Mouse (Mus musculus) embryonic fibroblast, embryonic 13.5 days (primary cell): ENCODE data around the gene Eif3i.

ENCODE experiments used
- CTCF ChIP-seq: IDR thresholded peaks from 2 replicates; pipeline ENCODE4 v1.5.1; 2011; ENCODE audit warnings: mild to moderate bottlenecking, control low read depth, low read length, moderate library complexity, borderline replicate concordance; ENCODE audit not compliant: insufficient read depth
- POLR2A ChIP-seq: IDR thresholded peaks from 2 replicates; pipeline ENCODE4 v1.6.1; 2011; ENCODE audit warnings: low read depth, mild to moderate bottlenecking, control low read depth, low read length, moderate library complexity

- TF ChIP-seq CTCF (no peak), POLR2A (no peak)
Observed at GRCm38 (mm10) chr4:129573093-129573370, 27.4 kb downstream of the Eif3i start.
